Mouse (Mus musculus) thymus, postnatal 14 days (tissue): Measurements from ENCODE around the gene Arsk.

Experiments
- DNase-seq: peaks from one replicate; pipeline ENCODE4 v3.0.0; 2021

The Arsk gene

GRCm38 (mm10) chr13:76098493-76099303, at the start of gene Arsk, which contains the start of gene Ttc37:
Gene Arsk, minus strand, starts transcription at chr13:76098660.
Gene Ttc37, plus strand, starts transcription at chr13:76098734.
- DNase-seq, result peak; percentile 94

GRCm38 (mm10) chr13:76141117-76141808, 42.8 kb upstream of the Arsk start:
- no peak for DNase-seq

GRCm38 (mm10) chr13:76138862-76139261, 40.4 kb upstream of the Arsk start:
- DNase-seq, result no peak

- no peak for DNase-seq
Observed at GRCm38 (mm10) chr13:76132415-76132814, 34.0 kb upstream of the Arsk start.

- no peak for DNase-seq
Observed at GRCm38 (mm10) chr13:76128799-76129198, 30.3 kb upstream of the Arsk start.

- DNase-seq, result no peak
Observed at GRCm38 (mm10) chr13:76109069-76109824, 10.8 kb upstream of the Arsk start.

GRCm38 (mm10) chr13:76101989-76102388, 3.5 kb upstream of the Arsk start:
- DNase-seq, result no peak

GRCm38 (mm10) chr13:76098116-76098492, 356 bp downstream of the Arsk start:
- peak; percentile 64 for DNase-seq

- DNase-seq, result no peak
Observed at GRCm38 (mm10) chr13:76074323-76074722, 24.1 kb downstream of the Arsk start.

GRCm38 (mm10) chr13:76064363-76064945, 34.0 kb downstream of the Arsk start:
- DNase-seq, result no peak

GRCm38 (mm10) chr13:76063548-76063947, 34.9 kb downstream of the Arsk start:
- no peak for DNase-seq

- DNase-seq, result no peak
Observed at GRCm38 (mm10) chr13:76062569-76062968, 35.9 kb downstream of the Arsk start.

GRCm38 (mm10) chr13:76062126-76062525, 36.3 kb downstream of the Arsk start:
- DNase-seq, result no peak

- no peak for DNase-seq
Observed at GRCm38 (mm10) chr13:76059591-76059990, 38.9 kb downstream of the Arsk start.

- no peak for DNase-seq
Observed at GRCm38 (mm10) chr13:76057267-76058069, 41.0 kb downstream of the Arsk start.

GRCm38 (mm10) chr13:76056896-76057266, 41.6 kb downstream of the Arsk start, which contains the start of gene Gpr150:
Gene Gpr150, minus strand, starts transcription at chr13:76056996.
- DNase-seq, result no peak

GRCm38 (mm10) chr13:76056261-76056724, 42.2 kb downstream of the Arsk start:
- peak; percentile 69 for DNase-seq

GRCm38 (mm10) chr13:76055391-76056232, 42.8 kb downstream of the Arsk start:
- peak; percentile 9 for DNase-seq

- DNase-seq, result no peak
Observed at GRCm38 (mm10) chr13:76044971-76045370, 53.5 kb downstream of the Arsk start.

GRCm38 (mm10) chr13:76042455-76042854, 56.0 kb downstream of the Arsk start:
- DNase-seq, result no peak

GRCm38 (mm10) chr13:76024588-76024987, 73.9 kb downstream of the Arsk start:
- DNase-seq, result no peak
